Mouse (Mus musculus) lung, postnatal 4 days (tissue): Measurements from ENCODE around the gene Dio2.
A peak's percentile ranks its signal among the peaks of the same experiment; 100 is the strongest.

ENCODE experiments used
- DNase-seq, 2 experiments: peaks; one replicate each; pipeline ENCODE4 v3.0.0; 2021

Gene Dio2

GRCm38 (mm10) chr12:90738388-90739223 lies at the start of gene Dio2:
Gene Dio2, minus strand, starts transcription at chr12:90738438.
- DNase-seq, result peak in 1 of 2 experiments; percentile 20

DNA sequence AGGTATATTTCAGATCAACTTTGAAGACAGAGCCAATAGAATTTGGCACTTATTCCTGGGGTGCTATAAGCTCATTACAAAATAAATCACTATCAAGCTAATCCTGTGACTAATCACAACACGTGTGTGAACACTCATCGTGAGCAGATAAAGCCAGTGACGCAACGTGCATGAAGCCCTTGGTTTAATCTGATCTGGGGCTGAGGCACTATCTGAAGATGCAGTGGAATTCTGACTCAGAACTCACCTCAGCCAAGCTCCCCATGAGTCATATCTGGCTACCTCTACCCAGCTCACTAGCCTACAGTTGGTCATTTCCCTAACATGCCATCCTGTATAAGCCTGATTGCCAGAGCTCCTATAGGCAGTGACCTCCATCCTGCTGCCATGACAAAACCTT lies 43.2 kb upstream of the Dio2 start:
- no peak for DNase-seq

GRCm38 (mm10) chr12:90744752-90745151 lies 6.5 kb upstream of the Dio2 start:
- DNase-seq, result no peak

- no peak for DNase-seq
Observed at GRCm38 (mm10) chr12:90743633-90744032, 5.4 kb upstream of the Dio2 start.

GRCm38 (mm10) chr12:90740468-90740867 lies 2.2 kb upstream of the Dio2 start:
- peak; percentile 21 to 58 for DNase-seq

GRCm38 (mm10) chr12:90737932-90738331 lies 306 bp downstream of the Dio2 start:
- DNase-seq, result peak in 1 of 2 experiments; percentile 22

DNA sequence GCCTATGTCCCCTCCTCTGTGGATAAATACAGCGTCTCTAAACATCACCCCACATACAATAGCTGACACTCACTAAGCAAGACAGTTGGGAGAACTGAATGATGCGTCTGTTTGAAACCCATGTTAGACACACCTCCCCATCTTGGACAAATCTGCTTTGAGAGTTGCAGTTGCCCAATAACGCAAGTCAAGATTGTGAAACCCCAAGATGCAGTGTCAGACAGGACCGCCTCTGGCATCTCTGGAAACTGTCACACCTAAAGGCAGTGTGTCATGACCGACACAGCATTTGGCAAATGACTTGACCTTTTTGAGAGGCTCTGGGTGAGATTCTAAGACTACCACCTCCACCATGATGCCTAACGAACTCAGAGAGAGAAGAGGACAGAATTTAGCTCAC lies 2.8 kb downstream of the Dio2 start:
- no peak for DNase-seq

GRCm38 (mm10) chr12:90734503-90734902 lies 3.7 kb downstream of the Dio2 start:
- DNase-seq, result no peak

DNA sequence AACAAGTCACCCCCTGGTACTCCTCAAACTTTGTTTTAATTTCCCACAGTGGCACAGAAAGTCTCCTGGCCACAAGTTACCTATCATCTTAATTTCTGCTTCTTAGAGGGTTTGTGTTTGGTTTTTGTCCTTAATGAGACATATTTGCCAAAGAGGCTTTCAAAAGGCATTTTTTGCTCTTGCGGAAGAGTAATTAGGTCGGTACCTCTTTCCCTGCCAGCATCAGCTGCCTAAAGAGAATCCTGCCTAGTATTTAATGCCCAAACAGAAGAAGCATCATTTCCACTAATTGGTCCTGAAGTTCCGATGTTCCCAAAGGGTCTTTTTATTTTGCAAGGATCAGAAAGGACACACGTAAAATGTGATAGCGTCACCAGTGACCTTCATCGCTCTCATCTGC lies 4.5 kb downstream of the Dio2 start:
- DNase-seq, result no peak

GRCm38 (mm10) chr12:90729648-90730047 lies 8.6 kb downstream of the Dio2 start:
- peak; percentile 50 to 56 for DNase-seq

DNA sequence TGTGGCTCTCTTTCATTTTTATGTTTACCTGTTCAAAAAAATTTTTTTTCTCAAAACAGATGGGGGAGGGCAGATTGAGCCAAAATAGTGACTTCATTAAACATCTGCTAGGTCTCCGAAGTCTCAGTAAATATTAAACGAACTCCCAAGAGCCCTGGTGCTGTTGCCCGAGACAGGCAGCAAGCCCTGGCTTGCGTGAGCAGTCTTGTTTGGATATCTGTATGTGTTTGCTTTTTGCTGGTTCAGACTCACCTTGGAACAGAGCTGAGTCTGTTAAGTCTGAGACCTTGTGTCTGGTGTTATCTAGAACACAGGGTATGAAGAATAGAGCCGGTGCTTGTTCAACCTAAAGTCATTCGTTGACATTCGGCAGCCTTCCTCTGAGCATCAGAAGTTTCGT lies 13.1 kb downstream of the Dio2 start:
- no peak for DNase-seq

DNA sequence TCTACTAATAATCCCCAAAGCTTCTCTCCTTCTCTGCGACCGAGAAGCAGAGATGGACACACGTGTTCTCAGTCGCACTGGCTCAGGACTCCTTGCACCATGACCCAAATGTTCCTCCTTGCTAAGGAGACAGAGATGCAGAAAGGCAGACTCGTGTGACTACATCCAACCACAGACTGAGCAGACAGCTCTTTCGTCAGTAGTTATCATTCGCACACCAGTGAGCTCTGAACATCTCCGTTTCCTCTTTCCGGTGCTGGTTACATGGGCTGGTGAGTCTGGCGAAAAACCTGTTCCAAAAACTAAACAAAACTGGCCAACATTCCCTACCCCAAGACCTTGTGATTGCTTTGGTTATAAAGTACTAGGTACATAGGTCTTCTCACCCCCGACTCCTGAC lies 13.6 kb downstream of the Dio2 start:
- DNase-seq, result no peak

DNA sequence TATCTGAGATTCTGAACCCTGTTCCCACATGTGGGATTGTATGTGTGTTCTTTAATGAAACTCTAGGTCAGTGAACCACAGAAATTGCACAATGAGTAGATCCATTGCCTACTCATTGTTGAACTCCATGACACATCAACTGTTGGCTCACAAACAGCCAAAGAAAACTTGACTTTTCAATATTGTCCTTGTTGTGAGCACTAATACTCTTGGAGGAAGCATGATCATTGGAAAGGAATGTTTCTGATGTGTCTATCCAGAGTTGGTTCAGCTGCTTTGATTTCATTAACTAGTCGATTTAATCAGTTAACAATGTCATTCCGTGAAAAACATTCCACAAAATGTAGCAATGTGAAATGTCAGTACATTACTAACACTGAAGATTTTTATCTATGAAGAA lies 44.1 kb downstream of the Dio2 start:
- DNase-seq, result no peak
